Mouse (Mus musculus) naive thymus-derived CD4-positive, alpha-beta T cell, adult 2 months (primary cell): ENCODE data around the gene Gm21962.
"Not testable (repeated sequence)": the region's sequence is repeated elsewhere in the genome, so short reads cannot be mapped to it uniquely, and the experiment has no call there.

Source experiments
- DNase-seq: peaks from one replicate; pipeline ENCODE4 v3.0.0-alpha.2; 2011; ENCODE audit warnings: low read depth

Gm21962 gene

DNA sequence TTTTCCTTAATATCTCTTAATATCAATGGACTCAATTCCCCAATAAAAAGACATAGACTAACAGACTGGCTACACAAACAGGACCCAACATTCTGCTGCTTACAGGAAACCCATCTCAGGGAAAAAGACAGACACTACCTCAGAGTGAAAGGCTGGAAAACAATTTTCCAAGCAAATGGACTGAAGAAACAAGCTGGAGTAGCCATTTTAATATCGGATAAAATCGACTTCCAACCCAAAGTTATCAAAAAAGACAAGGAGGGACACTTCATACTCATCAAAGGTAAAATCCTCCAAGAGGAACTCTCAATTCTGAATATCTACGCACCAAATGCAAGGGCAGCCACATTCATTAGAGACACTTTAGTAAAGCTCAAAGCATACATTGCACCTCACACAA, at the start of gene Gm21962:
Gm21962 (plus strand) TSS at position 301 of the 400 bp plus-strand sequence.
- DNase-seq: not testable (repeated sequence)

DNA sequence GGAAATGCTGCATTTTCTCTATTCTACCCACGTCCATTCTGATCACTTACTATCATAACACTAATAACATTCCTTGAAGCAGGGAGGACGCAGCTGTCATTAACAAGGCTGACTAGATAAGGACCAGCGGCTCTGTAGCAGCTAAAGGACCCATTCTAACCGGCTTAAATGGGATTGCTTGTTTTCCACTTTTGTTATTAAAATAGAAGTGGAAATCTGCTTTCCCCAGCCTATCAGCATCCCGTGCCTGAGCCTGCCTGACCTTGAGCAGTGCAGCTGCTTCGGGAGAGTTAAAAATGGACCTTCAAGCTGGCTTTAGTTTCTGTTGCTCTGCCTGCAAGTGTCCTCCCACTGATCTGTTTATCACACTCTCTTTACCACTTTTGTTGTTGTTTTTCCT, 49.2 kb upstream of the Gm21962 start:
- no peak for DNase-seq

DNA sequence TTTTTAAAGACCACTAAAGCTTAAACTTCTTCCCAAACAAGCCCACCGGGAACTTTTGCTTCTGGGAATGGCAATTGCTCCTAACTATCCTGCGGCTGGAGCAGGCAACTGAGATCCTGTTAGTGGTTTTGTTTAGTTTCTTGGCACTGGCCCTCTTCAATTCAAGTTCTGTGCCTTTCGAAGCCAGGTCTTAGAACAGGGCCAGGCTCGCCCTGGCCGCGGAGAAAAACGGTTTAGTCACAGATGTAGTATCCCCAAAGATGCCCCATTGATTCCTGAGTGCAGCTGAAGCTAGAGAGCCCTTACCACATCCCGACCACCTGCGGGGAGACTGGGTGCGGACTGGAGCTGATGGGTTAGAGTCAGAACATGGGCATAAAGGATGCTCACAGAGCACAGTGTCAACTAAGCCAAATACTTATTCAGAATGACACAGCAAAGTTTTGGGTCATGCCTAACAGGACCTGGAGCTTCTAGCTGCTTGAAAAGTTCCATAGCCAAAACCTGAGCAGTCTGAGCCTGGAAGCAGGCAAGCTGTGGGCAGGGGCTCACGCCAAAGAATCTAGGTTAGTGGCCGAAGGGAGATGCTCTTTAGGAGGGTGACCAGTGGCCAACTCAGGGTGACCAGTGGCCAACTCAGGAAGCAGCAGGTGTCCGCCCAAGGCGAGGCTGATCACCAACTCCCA, 48.3 kb upstream of the Gm21962 start:
- DNase-seq: no peak

DNA sequence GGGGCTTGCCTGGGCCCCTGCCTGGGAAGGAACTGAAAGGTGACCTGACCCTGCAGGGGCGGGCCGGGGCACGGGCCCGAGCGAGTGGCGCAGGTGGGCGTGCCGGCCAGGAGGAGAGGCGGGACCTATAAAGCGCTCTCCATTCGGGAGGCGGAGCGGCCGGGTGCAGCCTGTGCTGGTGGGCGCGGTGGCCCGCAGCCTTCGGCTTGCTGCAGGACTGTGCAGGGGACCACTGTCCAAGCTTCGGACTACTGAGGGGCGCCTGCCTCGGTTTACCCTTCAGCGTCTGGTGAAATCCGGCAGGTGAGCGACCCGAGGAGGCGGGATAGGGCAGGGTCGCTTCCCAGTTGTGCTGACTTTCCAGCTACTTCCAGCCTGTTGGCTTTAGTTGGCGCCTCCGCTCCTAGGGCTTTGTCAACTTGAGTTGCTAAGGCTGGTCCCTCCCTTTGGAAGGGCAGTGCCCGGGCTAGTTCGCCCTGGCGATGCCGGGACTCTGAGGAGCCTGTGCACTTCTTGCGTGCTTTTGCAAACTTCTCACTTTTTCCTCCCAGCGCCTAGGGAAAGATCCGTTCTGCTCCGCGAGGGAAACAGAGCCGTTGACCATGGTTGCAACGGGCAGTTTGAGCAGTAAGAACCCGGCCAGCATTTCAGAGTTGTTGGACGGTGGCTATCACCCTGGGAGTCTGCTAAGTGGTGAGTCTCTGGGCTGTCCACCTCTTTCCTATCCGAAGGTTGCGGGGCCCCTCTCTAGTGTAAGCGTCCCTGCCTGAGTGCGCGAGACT, 47.6 kb upstream of the Gm21962 start:
- no peak for DNase-seq

DNA sequence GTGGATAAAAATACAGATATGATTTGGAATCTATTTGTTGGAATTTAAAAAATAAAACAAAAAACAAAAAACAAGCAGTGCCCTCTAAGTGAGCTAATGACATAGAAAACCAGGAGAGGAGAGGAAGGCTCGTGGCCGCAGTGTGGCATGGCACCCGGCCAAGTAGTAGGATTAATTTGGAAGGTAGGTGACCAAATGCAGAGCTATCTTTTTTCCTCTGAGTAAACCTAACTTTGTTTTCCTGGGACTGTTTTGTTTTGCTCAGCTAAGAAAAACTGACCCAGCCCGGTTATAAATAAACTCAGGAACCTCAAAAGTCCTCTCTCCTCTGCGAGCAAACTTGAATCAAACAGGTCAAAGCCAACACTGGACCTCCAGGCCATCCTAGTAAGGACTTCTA, 46.3 kb upstream of the Gm21962 start:
- DNase-seq: no peak

DNA sequence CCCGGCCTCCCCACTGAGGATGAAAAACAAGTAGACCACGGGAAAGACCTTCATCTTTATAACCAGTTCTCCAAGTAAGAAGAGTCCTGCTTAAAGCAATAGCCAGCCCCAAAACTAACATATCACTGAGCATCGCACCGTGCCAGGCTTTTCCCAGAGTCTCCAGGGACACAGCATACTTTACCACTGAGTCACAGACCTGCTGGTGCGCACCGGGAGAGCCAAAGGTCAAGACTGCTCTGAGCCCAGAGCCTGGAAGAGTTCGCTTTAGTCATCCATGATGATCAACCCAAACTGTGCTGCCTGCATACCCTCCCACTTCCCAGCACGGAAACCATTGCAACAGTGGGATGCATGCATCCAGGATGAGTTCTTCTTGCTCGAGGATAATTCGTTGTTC, 37.6 kb upstream of the Gm21962 start:
- DNase-seq: no peak

DNA sequence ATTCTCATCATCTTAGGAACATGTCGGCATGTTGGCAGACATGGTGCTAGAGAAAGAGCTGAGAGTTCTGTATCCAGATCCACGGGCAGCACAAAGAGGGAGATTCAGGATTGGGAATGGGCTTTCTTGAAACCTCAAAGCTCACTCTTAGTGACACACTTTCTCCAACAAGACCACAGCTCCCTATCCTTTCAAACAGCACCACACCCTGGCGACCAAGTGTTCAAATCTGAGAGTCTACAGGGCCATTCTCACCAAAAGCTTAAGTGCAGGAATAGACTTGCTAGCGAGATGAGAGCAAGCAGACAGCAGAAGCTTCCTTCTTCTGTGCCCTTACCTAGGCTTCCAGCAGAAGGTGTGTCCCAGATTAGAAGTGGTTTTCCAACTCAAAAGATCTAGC, 34.8 kb upstream of the Gm21962 start:
- no peak for DNase-seq

DNA sequence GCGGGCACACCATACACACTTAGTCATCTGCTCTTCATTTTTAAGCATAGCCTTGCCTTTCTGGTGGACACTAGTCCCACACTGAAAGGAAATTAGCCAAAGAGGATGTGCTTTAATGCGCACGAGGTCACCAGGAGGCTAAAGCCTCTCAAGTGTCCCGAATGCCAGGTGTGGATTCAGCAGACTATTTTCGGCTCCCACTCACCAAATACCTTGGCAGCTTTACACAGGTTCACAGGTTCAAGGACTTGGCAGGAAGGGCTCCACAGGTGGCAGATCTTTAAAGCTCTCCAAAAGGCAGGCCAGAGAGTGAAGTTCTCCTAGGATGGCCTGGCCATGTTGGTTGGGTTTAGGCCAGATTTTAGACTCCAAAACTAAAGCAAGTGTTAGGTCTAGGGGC, 30.1 kb upstream of the Gm21962 start:
- no peak for DNase-seq

DNA sequence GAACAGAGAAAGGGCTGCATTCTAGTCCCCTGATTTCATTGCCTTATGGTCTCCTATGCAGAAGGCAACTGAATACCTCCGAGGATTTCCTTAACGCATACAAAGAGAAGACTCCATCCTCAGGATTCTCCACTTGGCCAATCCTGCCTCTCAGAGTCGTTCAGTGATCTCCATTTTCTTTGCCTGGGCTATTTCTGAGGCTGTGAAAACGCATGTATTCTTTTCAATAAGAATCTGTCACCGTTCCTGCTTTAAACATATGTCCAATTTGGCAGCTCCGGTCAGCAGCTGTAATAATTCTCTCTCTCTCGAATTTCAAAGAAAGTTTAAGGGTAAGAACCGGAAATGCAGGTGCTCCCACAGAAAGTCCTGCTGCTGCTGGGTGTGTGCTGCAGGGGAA, 29.2 kb upstream of the Gm21962 start:
- DNase-seq: no peak

DNA sequence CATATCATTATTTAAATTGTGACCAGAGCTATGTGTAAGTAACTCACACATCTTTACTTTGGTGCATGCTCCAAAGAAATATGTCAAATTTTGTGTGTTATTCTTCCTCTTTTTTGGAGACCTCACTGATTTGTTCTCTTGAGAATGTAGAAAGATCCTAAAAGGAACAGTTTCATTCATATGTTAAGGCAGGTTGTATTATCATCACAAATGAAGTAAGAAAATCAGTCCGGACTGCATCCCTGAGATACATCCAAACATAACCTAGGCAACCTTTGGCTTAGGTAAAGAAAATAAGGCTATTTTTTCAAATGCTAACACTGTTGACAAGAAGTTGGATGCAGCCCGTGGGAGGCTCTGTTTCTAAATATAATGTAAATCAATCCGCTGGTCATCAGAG, 28.8 kb upstream of the Gm21962 start:
- no peak for DNase-seq

DNA sequence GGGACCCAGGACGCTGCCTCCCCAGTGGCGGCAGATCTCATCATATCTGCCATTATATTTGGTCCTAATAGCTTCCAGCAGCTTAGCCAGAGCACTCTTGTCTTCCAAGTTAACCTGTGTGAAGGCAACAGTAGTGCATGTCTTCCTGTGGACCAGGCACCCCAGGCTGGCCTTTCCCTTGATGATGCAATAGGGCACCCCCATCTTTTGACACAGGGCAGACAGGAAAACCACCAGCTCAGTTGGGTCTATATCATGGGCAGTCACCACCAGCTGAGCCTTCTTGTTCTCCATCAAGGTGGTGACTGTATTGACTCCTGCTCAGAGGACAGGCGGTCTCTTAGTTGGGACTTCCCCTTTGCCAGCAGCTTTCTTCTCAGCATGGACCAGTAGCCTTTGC, 27.2 kb upstream of the Gm21962 start:
- DNase-seq: no peak

DNA sequence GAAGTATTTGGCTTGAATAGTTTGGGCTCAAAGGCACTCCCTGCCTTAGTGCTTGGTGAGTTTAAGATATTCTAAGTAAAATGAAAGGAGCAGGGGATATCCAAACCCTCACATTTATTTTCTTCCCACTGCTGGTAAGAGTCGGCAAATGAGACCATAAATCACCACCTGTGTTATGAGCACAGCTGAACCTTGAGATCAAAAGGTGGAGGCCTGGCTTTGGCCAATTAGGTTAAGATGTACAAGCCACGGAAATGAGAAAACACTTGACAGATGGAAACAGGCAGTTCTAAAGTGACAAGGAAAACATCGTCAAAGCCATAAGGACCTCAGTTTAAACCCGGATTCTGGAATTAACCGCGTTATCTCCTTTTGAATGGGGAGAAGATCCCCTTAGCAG, 26.4 kb upstream of the Gm21962 start:
- no peak for DNase-seq

DNA sequence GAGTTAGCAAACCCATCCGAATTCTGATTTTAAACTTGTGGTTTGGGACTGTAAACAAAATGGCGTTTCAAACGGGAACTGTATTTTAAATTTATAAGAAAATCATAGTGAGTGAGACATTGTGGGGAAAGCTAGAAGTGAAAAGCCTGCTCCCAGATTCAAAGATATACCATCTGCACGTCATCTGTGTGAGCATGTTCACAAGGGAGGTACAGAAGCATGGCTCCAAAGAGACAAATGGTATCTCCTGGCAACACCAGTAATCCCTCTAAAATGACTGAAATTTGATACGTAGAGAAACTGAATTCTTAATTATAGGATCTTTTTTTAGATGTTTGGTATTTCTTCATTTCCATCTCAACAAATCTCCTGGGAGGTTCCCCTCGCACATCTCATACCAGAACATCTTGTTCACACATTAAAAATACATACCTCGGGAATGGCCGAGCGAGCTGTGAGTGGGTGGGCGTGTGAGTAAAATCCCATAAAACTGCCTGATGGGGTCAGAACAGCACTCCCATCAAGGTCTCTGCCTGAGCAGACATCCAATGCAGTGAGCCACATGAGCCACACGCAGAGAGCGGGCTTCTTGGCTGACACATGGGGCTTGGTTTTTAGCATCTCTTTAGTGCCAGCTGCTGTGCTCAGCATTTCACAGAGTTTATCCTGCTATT, 23.8 kb upstream of the Gm21962 start:
- DNase-seq: no peak

DNA sequence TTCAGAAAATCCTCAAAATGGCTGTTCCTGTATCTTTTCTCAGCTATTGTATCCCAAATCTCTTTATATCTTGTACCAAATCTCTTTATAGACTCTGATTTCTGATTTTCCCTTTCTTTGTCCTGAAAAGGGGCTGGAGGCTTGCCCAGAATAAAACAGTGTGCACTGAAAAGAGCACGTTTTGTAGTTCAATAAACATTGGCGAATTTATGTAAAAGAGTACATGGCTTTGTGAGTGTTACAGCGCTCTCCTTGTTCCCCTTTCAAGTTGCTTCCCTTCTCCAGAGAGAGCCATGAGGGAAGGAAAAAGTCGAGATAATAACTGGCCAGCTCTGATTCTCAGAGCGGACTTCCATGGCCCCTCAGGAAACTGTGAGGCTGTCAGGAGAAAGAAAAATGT, 22.2 kb upstream of the Gm21962 start:
- DNase-seq: no peak

DNA sequence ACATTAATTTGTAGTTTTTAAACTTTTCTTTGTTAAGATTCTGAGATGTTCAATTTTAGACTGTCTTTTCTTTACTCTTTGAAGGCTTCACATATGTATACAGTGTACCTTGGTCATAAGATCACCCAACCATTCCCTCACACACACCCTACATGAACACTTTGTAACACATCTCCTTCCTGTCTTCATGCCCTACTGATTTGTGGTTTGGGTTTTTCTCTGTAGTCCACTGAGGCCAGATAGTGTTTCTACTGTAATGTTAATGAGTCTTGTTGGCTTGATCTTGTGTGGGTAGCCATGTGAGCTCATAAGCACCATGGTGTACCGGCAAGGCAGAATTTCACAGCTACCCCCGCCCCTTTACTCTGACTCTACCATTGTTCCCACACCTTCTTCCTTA, 18.5 kb upstream of the Gm21962 start:
- no peak for DNase-seq

DNA sequence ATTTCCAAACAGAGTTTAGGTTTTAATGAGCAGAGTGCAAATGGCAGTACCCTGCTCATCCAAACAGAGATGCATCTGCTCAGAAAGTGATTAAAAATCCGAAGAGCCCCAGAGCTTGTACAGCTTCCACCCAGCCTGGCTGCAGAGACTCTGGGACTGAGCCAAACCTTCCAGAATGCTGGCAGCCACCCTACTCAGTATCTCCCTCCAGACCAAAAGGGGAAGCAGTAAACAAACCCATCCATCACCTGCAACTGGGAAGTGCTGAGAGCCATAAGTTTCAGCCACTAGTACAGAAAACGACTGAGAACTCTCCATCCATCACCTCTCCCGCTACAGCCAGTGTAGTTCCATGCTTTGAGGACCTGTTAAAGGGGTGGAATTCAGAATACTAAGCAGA, 9.6 kb downstream of the Gm21962 start:
- DNase-seq: no peak

DNA sequence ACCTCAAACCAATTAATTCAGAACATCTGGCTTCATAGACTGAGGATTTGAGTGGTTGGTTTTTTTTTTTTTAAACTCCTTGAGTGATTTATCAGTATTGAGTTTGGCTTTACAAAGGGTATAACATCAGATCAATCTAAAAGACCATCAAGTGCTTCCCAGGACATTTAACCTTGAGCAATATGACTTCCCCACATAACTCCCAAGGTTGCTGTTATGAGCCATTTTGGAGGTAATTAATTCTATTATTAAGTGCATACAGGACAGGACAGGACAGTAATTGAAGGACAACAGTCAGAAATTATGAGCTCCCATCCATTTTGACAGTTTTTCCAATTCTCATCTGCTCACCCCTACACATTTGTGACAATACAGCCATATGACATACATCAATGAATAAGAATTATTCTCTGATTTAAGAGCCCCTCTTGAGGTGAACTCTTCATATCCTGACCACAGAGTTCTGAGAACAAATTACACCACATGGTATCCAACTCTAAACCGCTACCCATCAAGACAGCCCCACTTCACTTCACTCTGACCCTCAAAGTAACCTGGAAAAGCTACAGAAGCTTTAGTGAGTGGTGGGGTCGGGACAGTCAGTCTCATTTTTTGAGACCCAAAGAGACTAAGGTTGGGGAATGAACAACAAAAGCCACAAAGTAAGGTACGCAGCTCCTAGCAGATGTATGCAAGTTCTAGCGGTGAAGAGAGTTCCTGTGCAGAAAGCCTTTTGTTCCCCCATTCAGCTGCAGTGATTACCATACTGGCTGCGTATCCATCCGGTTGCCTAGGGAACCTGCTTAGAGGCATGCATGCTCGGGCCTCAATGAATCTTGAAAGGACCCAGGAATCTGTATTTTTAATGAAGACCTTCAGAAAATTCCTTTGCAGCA, 11.8 kb downstream of the Gm21962 start:
- no peak for DNase-seq

DNA sequence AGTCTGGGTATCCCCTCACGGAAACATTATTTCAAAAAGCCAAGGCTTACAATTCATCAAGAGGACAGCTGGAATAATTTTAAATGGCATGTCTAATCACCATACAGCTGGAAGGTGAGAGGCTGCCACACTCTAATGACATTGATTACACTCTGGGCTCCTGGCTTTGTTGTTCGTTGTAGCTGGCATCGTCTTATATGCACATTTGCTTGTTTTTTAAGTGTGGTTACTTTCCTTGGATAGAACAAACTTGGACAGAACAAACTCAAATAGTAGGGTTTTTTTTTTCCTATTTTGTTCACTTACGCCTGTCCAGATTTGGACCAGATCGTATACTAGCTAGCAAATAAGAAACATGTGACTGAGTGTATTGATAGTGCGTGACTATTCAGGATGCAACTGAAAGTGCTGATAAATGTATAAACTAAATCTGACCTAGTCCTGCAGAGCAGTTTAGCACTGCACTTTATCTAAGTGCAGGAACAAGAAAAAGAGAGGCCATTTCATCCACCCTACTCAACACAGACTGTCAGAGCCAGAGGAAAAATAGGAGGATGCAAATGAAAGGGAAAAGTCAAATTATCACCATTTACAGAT, 12.6 kb downstream of the Gm21962 start:
- DNase-seq: no peak

DNA sequence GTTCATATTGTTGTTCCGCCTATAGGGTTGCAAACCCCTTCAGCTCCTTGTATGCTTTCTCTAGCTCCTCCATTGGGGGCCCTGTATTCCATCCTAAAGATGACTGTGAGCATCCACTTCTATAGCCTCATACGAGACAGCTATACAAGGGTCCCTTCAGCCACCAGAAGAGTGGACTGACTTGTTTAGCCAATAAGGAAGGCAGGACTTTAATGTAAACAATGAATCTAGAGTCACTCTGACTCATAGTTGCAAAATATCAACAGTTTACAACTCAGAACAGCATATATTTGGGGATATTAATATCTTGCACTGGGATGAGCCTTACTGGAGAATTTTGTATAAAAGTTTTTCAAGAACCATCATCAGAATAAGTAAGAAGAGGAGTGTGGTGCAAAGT, 15.6 kb downstream of the Gm21962 start:
- no peak for DNase-seq

DNA sequence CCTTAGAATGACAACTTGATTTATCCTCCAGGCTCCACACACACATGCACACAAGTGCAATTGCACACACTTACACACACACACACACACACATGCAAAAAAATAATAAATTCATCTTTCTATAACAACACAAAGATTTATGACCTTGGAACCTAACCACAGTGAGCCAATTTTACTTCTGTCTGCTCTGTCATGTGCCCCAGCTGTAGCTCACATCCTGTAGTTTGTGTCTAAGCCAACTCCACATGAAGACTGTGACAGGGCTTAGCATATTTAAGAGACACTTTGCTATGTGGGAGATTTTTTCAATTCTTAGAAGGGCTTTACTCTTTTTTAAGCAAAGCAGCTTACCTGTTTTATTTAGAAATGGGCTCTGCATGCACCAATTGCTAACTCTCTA, 20.2 kb downstream of the Gm21962 start:
- DNase-seq: no peak

DNA sequence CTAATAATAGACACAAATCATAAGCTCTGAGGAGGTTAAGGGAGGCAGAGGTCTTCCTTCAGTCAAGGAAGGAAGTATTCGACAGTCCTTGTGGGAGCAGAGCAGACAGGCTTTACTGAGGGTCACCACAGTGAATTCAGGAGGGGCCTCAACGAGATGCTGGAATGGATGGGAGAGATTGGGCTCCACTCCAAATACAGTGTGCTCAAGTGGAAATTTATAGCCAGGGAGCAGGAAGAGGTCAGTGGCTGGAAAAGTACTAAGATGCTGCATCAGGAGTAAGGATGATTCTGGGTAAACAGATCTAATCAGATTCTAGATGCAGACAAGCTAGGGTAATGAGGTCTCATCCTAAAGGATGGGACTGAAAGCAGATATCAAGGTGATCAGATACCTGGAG, 44.6 kb downstream of the Gm21962 start:
- DNase-seq: no peak
